Mouse (Mus musculus): ENCODE measurements at regions not wholly inside any gene's neighbourhood (a gene's known extent, or its start where the extent isn't known, plus 50 kb on each side); places are given as distances from the start of the nearest gene placed in this dataset.

DNA sequence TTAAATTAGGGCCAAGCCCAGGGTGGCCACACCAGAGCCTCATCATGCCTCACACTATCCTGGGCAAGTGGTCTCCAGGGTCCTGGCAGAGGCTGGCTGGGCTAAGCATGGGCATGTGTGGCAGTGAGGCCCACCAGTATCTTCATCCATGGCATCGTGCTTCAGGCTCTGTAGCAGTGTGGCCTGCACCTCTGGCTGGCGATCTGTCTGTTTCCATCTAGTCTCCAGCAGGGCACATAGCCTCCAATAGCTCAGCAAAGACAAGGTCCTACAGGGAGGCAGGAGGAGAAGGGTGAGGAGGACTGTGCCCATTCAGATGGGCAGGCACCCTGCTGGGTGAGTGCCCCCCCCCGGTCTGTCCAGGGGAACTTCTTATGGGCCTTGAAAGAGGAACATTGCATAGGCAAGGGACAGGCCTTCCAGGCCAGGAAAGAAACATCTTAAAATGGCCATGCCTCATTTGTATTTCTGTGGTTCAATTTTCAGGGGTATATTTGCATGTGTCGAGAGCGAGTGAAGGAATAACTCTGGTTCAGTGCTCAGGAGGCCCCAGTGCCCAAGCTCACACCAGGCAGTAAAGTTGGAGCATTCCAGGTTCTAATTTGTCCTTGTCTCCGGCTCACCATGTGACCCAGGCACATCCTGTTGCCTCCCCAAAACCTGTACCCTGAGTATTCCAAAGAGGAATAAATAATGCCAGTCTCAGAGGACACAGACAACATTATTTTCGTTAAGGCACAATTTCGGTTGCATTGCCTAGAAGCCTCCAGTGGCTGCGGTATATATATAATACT is 60.4 kb upstream of the Ppara start:
- no peak for DNase-seq (ENCODE audit: low read depth, low spot score)

DNA sequence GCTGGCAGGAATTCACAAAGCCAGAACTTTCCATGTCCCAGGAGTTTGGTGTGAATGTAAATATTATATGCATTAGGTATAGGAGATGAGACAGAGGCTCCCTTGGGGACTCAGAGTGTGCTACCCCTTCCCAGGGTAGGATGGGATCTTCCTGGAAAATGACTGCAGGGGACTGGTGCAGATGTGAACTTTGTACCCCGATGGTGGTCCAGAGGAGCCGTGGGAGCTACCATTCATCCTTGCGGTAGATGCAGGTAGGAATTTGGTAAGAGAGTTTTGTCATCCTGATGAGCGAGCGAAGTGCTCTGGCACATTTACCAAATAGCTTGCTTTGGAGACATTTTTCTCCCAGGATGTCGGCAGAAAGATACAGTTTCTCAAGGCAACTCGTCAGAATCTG is 59.7 kb upstream of the Ppara start:
- no peak for DNase-seq (ENCODE audit: low read depth, low spot score)

DNA sequence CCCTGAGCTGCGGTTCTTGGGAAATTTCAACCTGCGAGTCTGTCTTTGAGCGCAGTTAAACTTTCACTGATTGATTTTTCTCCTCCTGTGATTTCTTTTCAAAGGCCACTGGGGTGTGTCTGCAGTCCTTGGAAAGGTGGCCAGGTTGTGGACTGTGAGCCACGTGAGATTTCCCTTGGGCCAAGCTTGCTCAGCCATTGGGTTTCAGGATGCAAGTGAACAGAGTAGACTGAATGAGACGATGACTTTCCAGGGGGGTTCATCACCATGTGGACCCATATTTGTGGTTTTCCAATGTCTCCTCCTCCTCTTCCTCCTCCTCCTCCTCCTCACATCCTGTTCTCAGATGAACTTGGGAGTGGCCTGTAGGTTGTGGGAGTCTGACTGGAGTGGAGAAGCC is 59.0 kb upstream of the Ppara start:
- no peak for DNase-seq (ENCODE audit: low read depth, low spot score)

DNA sequence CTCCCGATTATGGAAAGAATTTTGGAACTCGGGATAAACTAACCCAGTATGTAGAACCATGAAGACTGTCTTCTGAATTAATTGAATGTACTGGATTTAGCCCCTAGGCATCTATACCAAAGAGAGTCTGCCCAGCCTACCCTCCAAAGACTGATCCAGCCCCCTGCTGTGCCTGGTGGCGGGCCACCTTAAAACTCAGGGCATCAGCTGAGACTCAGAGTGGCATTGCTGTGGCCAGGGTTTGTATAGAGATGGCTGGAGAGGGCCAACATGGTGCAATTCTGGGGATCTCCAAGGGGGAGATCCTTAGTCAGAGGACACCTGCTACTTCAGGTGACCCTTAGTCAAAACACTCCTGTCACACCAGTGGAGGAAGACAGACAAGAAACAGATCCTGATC is 58.6 kb upstream of the Ppara start:
- DNase-seq (ENCODE audit: low read depth, low spot score): no peak

DNA sequence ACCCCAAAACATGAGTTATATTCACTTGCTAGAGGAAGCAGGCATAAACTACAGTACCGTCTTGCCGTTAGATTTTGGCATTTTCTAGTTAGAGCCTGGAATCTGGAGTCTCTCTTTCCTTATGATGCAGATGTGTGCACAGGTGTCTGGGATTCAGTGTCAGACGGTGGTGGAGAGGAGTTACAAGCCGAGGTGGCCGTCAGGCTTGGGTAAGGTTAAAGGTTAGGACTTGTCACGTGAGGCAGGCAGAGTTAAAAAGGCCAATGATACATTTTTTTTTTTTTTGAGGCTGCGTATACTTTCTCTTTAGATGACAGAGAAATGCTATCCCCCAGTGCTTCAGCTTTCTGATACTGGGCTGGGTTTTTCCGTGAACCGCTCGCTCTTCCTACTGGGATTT is 57.9 kb upstream of the Ppara start:
- DNase-seq (ENCODE audit: low read depth, low spot score): no peak

DNA sequence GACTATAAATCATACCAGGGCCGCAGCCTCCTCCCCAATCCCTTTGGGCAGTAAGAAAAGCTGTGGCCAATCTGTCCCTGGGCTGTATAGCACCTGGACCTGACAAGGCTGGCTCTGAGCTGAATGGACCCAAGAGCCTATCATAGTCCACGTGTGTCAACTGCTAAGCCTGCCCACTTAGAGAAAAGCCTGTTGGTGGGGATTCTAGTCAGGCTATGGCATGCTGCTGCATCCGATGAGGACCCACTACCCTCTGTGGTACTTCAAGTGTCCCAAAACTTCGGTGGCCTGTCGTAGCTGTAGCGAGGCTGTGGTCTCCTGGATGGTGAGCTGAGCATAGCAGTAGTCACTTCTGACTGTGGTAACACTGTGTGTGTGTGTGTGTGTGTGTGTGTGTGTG is 57.4 kb upstream of the Ppara start:
- no peak for DNase-seq (ENCODE audit: low read depth, low spot score)

DNA sequence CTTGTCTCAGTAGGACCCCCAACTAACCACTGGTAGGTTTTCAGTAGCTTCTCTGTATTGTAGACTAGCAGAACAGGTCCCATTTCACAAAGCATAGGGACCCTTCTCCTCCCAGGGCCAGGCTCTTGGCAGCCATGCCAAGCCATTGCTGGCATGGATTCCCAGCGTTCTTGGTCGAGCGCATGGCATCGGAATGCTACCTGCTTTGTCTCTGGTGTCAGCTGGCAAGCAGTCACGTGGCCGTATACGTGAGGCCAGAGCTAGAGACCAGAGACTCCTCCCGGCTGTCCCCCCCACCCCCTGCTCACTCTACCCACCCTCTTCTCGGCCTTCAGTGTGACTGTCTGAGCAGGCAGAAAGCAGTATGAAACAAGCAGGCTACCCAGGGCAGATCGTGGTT is 56.9 kb upstream of the Ppara start:
- no peak for DNase-seq (ENCODE audit: low read depth, low spot score)

DNA sequence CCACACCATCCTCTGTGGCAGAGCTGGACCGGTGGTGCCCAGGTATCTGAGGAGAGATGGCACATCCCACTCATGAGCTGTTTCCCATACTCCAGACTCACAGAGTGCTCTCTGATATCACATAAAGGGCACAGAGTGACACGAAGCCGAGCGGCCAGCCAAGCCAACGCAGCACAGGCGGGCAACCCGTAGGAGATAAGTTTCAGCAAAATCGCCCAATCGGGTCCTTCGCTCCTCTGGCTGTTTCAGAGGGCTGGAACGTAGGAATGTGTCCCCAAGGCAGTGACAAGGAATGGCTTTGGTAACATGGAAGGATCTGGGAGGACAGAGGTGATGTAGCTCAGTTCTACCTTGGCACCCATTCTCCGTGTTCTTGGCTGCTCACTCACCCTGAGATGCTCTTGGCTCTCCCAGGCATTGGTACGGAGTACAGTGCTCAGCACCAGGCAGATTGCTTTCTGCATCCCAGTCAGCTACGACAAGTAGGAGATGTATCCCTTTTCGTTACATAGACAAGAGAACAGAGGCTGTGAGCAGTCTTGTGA is 56.4 kb upstream of the Ppara start:
- DNase-seq (ENCODE audit: low read depth, low spot score): no peak

DNA sequence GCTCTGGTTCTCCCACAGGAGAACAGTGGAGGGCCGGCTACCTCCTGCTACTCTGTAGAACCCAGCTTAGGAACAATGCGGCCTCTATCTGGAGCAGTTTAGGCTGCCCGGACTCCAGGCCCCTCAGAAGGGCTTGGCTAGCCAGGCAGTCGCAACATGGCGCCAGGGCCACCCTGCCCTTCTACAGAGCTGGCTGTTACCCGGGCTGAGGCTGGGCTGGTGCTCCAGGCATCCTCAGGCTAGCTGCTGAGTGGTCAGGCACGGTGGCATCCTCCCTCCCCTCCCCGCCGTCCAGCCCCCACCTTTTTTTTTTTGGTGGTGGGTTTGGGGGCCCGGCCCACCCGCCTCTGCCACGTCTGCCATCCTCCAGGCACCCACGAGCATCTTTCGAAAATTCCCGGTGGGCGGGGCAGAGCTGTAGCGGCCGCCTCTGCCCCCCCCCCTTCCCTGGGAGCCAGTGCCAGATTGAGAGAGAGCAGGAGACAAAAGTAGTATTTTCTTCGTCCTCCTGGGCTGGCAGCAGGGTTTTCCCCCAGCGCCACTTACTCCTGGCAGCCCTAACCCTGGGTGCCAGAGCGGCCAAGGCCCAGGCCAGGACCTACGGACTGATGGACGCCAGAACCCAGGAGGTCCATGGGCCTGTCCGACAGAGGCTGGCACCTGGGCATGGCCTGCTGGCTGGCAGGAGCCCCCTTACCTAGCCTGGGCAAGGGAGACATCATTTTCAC is 55.6 kb upstream of the Ppara start:
- no peak for DNase-seq (ENCODE audit: low read depth, low spot score)

DNA sequence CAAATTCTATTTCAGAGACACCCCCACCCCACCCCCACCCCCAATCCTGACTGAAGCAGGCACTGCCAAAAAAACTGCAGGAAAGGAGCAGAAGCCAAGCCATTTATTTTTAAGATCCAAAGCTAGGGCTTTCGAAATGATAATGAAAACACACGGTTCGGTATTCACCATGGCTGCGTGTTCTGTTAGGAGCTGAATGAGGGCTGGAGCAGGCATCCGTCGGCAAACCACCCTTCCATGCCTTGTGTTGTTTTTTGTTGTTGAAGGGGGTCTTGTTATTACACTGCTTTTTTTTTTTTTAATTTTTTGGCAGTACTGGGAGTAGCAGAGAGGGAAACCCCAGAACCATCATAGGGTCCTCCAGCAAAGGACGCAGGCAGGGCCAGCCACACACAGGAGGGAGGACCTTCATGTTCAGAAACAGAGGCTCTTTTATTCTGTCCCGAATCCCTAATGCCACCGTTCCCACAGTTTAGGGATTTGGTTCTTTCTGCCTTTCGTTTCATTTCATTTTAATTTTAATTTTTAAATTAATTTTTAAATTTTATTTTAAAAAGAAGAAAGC is 54.8 kb upstream of the Ppara start:
- no peak for DNase-seq (ENCODE audit: low read depth, low spot score)

DNA sequence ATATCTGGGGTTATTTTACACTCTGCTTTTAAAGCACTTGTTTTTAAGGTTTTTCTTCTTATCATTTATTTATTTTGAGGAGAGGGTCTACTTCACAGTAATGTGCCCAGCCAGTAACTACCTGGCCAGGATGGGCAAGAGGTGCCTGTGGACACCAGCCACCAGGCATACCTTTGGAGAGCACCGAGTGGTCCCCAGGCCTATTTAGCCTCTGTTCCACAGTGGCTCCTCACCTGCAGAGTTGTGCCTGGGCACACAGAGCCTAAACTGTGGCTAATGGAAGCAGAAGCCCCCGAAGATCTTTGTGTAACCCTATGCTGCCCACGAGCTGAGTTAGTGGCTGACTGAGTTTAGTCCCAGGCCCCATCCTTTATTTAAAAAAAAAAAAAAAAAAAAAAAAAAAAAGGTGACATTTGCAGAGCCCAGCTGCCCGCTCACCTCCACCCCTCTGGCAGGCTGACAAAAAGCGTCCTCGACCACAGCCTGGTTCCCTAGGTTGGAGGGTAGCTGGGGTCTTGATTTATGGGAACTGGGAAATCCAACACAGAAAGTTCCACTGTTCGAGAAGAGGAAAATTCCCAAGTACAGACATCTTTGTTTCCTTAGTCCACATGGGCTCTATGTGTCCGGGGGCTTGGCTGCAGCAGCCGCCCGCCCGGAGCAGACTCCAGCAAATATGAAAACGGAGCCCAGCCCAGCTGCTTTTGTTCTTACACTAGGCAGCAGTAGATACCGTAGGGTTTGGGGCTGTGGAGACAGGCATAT is 54.1 kb upstream of the Ppara start:
- no peak for DNase-seq (ENCODE audit: low read depth, low spot score)

DNA sequence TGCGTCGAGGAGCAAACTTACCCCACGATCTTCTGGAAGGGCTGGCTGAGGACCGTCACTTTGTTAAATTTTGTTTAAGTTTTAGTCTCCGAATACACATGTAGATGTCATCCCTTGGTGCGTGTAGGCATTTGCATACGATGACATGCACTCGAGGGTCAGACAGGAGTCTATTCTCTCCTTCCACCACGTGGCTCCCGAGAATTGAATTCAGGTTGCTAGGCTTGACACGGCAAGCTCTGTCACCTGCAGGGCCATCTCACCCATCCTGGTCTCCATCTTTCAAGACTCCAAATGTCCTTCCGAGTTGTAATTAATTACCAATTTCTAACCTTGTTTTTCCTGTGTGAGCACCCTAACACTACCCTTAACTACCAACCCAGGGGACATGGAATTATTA is 52.7 kb upstream of the Ppara start:
- DNase-seq (ENCODE audit: low read depth, low spot score): no peak

DNA sequence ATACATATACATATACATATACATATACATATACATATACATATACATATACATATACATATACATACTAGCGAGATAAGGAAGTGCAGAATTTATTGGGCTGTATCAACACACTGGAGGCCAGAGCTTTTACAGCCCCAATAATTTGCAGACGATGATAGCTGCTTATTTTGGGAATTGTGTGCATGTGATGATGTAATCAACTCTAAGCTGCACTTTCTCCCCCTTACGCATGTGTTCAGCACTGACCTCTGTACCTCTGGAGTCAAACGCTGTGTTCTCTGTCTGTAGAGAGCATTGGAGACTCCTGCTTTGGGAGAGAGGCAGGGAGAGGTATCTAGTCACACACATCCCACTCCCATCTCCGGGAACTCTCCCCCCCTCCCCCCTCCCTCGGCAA is 52.0 kb upstream of the Ppara start:
- DNase-seq (ENCODE audit: low read depth, low spot score): no peak

DNA sequence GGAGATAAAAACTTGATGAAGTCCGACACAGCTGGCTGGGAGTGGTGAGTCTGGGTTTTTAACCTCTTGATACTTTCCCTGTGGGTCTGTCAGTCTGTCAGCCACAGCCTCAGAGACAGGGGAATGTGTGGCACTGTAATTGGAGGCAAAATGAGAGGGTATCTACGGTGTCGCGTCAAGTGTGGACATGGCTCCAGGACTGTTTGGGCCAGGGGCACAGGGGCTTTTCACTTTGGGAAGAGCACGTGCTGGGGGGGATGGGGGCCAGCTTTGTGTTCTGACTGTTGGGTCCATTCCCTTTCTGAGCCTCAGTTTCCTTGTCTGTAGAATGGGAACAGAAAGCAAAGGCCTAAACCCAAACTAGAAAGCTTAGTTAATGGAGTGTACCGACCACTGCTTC is 51.5 kb upstream of the Ppara start:
- DNase-seq (ENCODE audit: low read depth, low spot score): no peak

DNA sequence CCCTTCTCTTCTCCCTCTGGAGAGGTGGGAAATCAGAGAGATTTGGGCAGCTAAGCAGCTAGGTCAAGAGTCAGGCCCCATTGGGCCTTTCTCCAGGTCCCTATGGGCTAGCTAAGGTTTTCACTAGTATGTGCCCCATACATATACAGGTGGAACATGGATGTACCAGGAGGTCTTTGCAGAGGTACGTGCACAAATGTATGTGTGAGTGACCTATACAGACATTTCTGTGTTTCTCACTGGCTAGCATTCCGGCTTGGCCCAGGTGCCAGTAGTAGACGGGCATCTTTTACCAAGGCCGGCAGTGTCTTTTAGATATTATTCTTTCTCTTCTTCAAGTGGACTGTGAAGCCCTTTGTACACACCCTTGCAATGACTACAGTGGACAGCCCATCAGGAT is 51.1 kb upstream of the Ppara start:
- no peak for DNase-seq (ENCODE audit: low read depth, low spot score)

DNA sequence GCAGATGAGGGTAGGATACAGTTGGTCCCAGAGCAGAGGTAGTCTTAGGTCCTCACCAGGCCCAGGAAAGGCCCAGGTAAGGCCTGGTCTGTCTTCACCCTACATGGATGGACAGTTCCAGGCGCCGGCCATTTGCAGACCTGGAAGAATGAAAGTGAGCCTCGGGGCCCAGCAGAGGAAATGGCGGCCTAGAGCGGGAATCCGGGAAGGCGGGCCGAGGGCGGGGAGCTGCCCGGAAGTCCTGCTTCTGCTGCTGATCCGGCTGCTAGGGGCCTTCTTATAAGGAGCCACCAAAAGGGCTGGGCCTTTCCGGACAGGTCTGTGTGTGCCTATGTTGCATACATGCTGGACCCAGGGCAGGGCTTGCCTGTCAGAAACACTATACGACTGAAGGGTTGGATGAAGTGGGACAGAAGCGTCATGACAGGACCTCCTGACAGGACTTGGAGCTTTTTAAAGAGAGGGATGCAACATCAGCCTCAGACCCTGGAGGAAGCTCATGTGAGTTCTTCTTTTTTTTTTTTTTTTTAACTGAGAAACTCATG is 50.5 kb upstream of the Ppara start:
- no peak for DNase-seq (ENCODE audit: low read depth, low spot score)

DNA sequence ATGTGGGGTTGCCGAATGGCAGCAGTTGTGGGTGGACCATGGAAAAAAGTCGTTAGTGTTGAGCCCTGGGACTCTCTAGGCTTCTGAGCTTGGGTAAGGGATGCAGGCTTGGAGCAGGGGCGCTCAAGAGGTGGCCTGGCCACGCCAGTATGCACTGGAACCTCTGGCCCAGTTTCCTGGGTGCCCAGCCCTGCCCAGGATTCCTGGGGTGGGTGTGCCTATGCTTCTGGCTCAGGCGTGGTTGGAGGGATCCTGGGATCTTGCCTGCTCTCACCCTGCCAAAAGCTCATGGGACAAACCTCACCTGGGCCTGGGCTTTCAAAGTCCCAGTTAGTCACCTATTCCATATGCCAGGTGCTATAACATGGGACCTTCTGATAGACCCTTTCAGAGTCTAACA is 49.9 kb upstream of the Ppara start:
- DNase-seq (ENCODE audit: low read depth, low spot score): no peak
